Mouse (Mus musculus) heart, adult 18-20 months (tissue): ENCODE measurements around the gene Gm10272. TPM values are rescaled to one million over a fixed set of nuclear protein-coding genes. Genes with fewer than 3 reads are reported as not detected.
"Not testable (repeated sequence)": the region's sequence is repeated elsewhere in the genome, so short reads cannot be mapped to it uniquely, and the experiment has no call there.

Experiments used
- DNase-seq, 2 experiments: peaks; one replicate each; pipeline ENCODE4 v3.0.0; 2021 to 2022; ENCODE audit warnings: mixed read lengths in 1 of 2
- total RNA-seq, 2 experiments: library from RNA; stranded (reverse); gene quantifications; 2 replicates each; pipeline ENCODE4 v1.2.3; 2021

The Gm10272 gene
- total RNA-seq, 2 experiments from 2014 or later, result not detected

DNA sequence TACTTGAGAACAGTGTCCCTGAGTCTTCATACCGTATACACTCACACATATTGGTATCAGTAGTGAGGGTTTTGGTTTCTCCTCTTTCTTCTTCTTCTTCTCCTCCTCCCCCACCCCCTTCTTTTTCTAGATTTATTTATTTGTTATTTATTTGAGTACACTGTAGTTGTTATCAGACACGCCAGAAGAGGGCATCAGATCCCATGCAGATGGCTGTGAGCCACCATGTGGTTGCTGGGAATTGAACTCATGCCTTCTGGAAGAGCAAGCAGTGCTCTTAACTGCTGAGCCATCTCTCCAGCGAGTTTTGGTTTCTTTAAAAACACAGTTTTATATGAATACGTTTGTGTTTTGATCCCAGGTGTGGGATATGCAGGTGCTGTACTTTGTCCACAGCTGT lies 21.9 kb downstream of the Gm10272 start:
- DNase-seq, result no peak

DNA sequence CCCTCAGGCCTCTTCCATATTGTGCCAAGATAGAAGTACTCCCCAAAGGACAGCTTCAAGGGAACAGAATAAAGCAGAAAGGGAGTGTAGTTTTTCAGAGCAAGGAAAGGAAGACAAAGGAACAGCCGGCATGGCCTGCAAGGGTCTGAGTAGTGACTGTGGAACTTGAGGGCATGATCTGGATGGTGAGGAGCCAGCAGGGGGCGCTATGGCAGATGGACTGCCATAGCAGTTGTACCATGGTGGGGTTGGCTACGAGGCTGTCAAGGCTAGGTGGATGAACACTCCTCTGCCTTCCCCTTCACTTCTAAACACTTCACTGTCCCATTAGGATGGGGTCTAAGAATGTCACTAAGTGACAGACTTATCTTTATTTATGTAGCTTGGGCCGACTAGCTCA lies 22.8 kb downstream of the Gm10272 start:
- peak in 1 of 2 experiments; percentile 10 for DNase-seq

DNA sequence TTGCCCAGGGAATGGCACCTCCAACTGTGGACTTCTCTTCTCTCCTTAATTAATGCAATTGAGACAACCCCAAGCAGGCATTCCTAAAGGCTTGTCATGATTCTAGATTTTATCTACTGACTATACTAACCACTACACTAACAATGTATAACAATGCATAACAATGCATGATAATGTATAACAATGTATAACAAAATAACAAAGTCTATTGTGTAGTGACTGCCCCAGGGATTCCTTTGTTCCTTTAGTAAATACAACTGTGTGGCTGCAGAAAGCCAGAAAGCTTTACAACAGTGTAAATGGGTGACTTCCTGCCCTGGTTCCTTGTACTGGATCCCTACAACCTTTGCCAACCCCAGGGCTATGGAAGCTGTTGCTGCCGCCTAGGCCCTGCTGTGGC lies 29.5 kb downstream of the Gm10272 start:
- DNase-seq, result no peak

DNA sequence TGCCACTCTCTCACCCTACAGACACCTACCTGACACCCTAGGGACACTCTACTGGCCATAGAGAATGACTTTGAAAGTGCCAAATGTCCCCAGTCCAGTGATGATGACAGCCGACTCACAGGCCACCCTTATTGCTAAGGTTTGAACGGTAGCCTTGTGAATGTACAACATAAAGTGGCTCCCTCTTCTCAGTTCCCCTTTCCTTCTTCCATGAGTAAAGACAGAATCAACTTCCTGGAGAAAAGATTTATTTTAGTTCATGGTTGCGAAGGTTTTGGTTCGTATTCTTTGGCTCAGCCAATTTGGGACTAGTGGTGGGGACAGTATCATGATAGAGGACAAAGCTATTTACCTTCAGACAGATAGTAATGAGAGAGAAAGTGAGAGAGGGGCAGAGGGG lies 32.5 kb downstream of the Gm10272 start:
- no peak for DNase-seq

DNA sequence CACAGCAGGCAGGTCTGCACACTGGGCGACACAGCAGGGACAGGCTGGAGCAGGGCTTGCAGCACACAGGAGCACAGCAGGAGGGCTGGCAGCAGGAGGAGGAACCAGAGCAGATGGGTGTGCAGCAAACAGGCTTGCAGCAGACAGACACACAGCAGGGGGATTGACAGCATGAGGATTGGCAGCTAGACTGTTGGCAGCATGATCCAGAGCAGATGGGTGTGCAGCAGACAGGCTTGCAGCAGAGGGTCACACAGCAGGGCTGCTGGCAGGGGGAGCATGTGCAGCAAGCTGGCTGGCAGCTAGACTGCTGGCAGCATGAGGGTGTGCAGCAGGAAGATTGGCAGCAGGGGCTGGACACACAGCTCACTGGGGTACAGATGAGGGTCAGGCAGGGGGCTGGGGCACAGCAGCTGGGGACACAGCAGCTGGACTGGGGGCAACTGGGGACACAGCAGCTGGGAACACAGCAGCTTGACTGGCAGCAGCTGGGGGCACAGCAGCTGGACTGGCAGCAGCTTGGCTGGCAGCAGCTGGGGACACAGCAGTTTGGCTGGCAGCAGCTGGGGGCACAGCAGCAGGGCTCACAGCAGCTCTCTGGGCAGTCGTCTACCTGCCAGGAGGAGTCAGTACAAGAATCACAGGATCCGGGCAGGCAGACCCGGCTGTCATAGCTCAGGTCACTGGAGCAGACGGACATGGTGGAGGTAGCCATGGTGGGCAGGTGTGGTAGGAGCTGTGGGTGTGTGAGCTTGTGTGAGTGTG lies 35.7 kb downstream of the Gm10272 start, which contains the start of gene Gm18596:
Gene Gm18596 (minus strand): TSS at position 715 of the 765 bp plus-strand sequence.
- not testable (repeated sequence) for DNase-seq

DNA sequence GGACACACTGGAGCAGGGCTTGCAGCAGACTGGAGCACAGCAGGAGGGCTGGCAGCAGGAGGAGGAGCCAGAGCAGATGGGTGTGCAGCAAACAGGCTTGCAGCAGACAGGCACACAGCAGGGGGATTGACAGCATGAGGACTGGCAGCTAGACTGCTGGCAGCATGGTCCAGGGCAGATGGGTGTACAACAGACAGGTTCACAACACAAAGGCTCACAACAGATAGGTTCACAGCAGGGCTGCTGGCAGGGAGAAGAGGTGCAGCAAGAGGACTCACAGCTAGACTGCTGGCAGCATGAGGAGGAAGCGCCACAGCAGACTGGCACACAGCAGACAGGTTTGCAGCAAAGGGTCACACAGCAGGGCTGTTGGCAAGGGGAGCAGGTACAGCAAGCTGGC lies 44.3 kb downstream of the Gm10272 start:
- DNase-seq, result not testable (repeated sequence)

DNA sequence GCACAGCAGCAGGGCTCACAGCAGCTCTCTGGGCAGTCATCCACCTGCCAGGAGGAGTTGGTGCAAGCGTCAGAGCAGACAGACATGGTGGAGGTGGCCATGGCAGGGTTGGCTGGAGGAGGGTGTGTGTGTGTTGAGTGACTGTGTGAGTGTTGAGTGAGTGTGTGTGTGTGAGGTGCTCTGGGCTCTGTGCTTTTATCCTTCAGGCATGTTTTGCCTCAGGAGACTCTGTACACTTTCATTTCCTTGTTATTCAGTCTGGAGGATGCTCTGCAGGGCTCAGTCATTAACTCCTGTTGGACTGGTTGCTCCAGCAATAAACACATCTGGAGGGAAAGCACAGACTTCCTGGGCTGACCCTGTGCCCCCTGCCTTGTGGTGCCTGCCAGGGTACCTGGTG lies 44.8 kb downstream of the Gm10272 start, which contains the start of gene Gm9736:
Gene Gm9736 (minus strand): TSS at position 101 of the 400 bp plus-strand sequence.
- not testable (repeated sequence) for DNase-seq

DNA sequence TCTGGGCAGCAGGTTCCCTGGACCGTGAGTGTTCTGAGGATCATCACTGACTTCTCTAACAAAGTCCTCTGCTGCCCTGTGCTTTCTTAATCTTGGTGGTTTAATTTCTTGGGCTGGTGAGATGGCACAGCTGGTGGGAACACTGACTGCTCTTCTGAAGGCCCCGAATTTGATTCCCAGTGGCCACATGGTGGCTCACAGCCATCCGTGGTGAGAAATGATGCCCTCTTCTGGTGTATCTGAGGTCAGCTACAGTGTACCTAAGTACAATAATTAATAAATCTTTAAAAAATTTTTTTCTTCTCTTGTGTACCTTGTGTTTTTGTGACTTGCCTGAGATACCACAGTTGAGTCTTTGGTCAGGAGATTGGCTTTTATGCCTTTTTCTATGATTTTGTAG lies 45.9 kb downstream of the Gm10272 start:
- not testable (repeated sequence) for DNase-seq

DNA sequence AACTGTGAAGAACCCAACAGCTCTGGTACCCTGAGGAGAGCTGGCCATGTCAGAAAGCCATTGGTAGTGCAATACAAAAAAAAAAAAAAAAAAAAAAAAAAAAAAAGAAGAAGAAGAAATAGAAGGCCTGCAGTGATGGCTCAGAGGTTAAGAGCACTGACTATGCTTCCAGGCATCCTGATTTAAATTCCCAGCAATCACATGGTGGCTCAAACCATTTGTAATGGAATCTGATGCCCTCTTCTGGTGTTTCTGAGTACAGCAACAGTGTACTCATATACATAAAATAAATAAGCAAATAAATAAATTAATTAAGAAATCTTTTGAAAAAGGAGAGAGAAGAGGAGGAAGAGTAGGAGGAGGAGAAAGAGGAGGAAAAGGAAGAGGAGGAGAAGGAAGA lies 47.0 kb downstream of the Gm10272 start:
- no peak for DNase-seq

Other genes starting within 250 kb of the Gm10272 start
- gene Fam207a, start 190.8 kb upstream of the Gm10272 start, total RNA-seq, result 10 to 100 TPM in 1 of 2 experiments, 1 to 10 TPM in 1; 8.3 to 10.5 TPM
- gene Itgb2, start 176.4 kb upstream of the Gm10272 start, total RNA-seq, result 1 to 10 TPM; 6.8 to 7.9 TPM
- 100 to 1,000 TPM; 132 to 150 TPM for gene Pttg1ip, start 124.9 kb upstream of the Gm10272 start, total RNA-seq
- gene Sumo3, start 100.5 kb upstream of the Gm10272 start, total RNA-seq, result 10 to 100 TPM; 81.7 to 82.3 TPM
- 10 to 100 TPM; 15.5 to 15.7 TPM for gene Gm49325, start 100.4 kb upstream of the Gm10272 start, total RNA-seq
- gene Ube2g2, start 84.4 kb upstream of the Gm10272 start, total RNA-seq, result 10 to 100 TPM; 80.9 to 82.8 TPM
- gene Tspear, start 20.1 kb upstream of the Gm10272 start, total RNA-seq, result not detected
- not detected for gene Gm19402, start 15.9 kb upstream of the Gm10272 start, total RNA-seq
- not detected for gene Gm9508, start 9.4 kb upstream of the Gm10272 start, total RNA-seq
- gene Gm10024, start 4.8 kb downstream of the Gm10272 start, total RNA-seq, result not detected
- not detected for gene Gm10142, start 9.2 kb downstream of the Gm10272 start, total RNA-seq
- gene Krtap12-1, start 14.0 kb downstream of the Gm10272 start, total RNA-seq, result not detected
- not detected for gene Gm10100, start 19.9 kb downstream of the Gm10272 start, total RNA-seq
- not detected for gene Gm18596, start 36.0 kb downstream of the Gm10272 start, total RNA-seq
- not detected for gene Gm9736, start 44.7 kb downstream of the Gm10272 start, total RNA-seq
- gene Gm3233, start 53.1 kb downstream of the Gm10272 start, total RNA-seq, result not detected
- not detected for gene Gm3238, start 64.7 kb downstream of the Gm10272 start, total RNA-seq
- not detected for gene Gm7138, start 70.3 kb downstream of the Gm10272 start, total RNA-seq
- not detected for gene Gm3250, start 75.9 kb downstream of the Gm10272 start, total RNA-seq
- gene Gm7137, start 81.6 kb downstream of the Gm10272 start, total RNA-seq, result not detected
- not detected for gene Gm9639, start 88.5 kb downstream of the Gm10272 start, total RNA-seq
- gene Gm19668, start 92.5 kb downstream of the Gm10272 start, total RNA-seq, result not detected
- not detected for gene Gm9507, start 105.2 kb downstream of the Gm10272 start, total RNA-seq
- not detected for gene Gm2696, start 108.1 kb downstream of the Gm10272 start, total RNA-seq
- gene Krtap10-4, start 120.5 kb downstream of the Gm10272 start, total RNA-seq, result not detected
- gene Krtap10-10, start 129.3 kb downstream of the Gm10272 start, total RNA-seq, result not detected
- not detected for gene Gm36176, start 140.2 kb downstream of the Gm10272 start, total RNA-seq
- gene Gm10318, start 146.2 kb downstream of the Gm10272 start, total RNA-seq, result not detected
- not detected for gene Gm3285, start 155.3 kb downstream of the Gm10272 start, total RNA-seq
- under 1 TPM; 0.49 to 0.69 TPM for gene Lrrc3, start 195.9 kb downstream of the Gm10272 start, total RNA-seq